Mouse (Mus musculus) adrenal gland, adult 8-10 months (tissue): ENCODE measurements at regions not wholly inside any gene's neighbourhood (a gene's known extent, or its start where the extent isn't known, plus 50 kb on each side); places are given as distances from the start of the nearest gene placed in this dataset.

Experiments
- DNase-seq: peaks from one replicate; pipeline ENCODE4 v3.0.0; 2022
- microRNA-seq, 2 experiments: library from miRNA; unstranded; fragments of <30 nt; microRNA quantifications; one replicate each; pipeline ENCODE4 v1.2.0; 2022

DNA sequence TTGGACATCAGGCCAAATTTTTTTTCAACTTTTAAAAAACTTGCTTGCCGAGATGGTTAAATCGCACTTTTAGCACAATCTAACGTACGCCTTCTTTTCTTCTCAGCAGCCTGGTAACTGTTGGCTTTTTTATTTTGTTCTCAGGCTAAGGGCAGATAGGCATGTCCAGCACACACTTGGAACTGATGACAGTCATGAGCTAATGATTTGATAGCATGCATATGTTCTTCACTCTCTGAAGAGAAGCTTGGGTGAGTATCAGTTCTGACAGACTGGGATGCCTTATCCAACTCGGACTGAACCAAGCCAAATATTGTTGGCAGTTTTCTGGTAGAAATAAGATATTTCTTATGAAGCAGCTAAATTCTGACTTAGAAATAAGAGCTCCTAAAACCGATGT, 145.9 kb downstream of the Ndfip2 start:
- no peak for DNase-seq

DNA sequence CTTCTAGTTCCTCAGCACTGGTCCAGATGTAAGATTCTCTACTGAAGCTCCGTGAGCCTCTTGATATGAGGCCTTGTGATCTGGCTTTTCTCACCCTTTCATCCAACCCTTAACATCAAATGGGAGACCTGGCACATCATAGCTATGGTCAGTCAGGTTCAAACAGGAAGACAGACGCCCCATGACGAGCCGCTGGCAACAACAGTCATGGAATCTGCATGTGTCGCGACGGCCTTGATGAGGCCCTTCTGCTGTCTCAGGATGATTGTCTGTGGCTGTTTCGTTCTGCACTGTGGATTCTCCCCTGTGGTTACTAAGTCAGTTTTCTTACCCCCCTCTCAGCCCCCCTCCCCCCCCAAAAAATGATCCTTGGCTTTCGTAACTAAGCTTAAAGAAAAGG, 144.9 kb downstream of the Ndfip2 start:
- no peak for DNase-seq

DNA sequence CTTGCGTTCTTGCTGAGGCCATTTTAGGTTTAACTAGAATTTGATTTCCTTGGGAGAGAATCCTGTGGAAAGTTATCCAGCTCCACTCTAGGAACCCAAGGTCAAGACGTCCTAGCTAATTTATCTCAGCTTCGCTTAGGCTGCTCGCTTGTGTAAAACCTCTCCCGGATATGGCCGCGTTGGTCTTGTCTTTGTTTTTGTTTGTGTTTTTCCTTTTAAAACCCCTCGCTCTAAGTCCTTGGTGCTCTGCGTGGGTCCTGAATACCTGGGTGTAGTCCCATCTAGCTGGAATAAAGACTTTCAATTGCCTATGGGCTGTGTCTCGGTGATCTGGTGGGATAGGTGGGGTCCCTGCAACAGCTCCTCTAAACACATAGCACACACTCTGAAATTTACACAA, 144.2 kb downstream of the Ndfip2 start:
- no peak for DNase-seq

GRCm38 (mm10) chr14:105397467-105397866, 139.1 kb downstream of the Ndfip2 start:
- DNase-seq = peak; percentile 54

DNA sequence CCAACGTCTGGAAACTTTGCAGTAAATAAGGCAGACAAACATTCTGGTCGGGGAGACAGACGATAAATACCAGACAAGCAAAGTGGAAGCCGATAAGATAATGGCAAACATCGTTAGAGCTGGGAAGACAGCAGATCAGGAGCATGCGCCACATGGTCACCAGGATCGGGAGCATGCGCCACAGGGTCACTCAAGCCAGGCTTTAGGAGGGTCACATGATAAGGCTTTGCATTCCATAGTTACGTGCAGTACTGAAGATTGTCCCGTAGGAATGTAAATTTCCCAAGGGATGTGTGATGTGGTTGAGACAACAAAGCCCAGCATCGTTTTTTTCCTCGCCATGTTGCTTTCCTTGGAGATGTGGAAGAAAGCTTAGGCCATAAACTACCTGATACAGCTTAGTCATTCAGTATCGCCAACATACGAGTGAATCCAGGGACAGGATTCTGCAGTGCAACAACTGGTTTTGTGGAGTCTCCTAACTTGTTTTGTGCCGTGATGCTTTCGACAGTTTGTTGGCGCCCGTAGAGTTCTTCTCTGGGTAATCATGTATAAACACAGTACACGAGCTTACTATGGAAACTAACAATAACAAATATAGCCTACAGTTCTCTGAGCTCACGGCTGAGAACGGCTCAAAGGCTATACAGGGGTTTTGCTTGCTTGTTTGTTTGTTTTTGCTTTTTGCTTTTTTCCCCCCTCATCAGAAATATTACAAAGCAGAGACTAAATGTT, 133.9 kb downstream of the Ndfip2 start:
- DNase-seq = no peak

- DNase-seq = no peak
These were observed 133.1 kb downstream of the Ndfip2 start for GRCm38 (mm10) chr14:105391430-105391829.

DNA sequence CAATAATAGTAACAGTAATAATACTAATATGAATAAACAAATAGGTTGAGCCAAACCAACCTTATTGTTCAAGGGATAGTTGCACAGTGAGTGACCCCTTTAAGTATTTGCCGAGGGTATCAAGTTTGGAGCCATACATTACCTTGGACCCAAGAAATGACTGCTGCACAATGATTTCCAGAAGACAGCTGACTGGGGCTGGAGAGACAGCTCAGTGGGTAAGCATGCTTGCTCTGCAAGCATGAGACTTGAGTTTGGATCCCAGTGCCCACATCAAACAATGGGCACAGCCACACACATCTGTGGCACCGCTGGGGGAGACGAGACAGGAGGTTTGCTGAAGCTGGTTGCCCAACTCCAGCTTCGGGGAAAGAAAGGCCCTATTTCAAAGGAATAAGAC, 126.7 kb downstream of the Ndfip2 start:
- no peak for DNase-seq

DNA sequence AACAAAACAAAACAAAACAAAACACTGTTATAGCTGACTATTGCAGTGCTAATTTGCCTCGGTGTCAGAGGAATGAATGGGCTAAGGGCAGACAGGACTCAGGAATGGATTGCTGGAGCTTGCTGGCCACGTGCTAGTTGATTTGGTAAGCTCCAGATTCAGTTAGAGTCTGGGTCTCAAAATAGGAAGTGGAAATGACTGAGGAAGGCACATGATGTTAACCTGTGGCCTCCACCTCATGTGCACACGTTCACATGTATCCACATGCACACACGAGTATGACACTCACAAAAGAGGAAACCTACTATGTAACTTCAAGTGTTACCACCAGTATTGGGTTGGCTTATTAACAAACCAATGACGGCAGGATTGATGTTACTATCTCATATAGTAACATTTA, 125.0 kb downstream of the Ndfip2 start:
- no peak for DNase-seq

GRCm38 (mm10) chr14:105380101-105380500, 121.7 kb downstream of the Ndfip2 start:
- DNase-seq = no peak

DNA sequence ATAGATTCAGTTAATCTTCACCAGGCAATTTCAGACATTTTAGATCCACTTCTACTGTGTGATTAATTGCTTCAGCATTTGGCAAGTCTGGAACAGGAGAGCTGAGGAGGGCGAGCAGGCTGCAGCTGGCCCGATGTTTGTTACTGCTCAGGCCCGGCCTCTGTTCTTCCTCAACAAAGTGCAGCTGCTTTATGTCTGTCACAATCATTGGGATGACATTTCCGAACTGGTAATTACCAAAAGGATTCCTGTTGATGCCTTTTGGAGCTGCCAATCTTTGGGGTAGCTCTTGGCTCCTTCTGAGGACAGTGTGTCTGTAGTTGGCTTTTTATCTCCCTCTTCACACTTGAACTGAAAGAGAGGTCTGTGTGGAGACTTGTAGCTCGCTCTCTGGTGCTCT, 119.4 kb downstream of the Ndfip2 start:
- DNase-seq = no peak

DNA sequence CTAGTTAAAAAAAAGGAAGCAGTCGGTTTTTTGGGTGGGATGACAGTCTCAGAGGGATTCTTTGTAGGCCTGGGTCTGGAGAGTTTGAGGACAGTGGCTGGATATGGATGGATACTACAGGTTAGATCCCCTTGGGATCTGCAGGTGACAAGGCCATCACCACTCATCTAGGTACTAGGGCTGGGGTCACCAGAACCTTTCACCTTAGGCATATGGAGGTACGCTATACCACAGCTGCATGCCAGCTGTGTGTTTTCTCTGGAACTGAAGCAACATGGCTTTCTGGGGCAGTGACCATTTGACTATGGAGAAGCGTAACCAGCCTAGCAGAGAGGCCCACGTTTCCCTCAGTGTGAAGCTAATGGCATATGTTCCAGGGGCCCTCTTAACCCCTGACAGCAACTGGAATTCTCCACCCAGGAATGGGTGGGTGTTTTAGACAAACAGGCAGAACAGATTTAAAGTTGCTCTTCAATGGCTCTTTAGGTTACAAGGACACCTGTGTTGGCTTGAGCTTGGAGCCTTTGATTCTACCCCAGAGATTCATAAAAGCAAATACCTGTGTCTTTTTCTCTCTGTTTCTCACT, 118.8 kb downstream of the Ndfip2 start:
- no peak for DNase-seq

DNA sequence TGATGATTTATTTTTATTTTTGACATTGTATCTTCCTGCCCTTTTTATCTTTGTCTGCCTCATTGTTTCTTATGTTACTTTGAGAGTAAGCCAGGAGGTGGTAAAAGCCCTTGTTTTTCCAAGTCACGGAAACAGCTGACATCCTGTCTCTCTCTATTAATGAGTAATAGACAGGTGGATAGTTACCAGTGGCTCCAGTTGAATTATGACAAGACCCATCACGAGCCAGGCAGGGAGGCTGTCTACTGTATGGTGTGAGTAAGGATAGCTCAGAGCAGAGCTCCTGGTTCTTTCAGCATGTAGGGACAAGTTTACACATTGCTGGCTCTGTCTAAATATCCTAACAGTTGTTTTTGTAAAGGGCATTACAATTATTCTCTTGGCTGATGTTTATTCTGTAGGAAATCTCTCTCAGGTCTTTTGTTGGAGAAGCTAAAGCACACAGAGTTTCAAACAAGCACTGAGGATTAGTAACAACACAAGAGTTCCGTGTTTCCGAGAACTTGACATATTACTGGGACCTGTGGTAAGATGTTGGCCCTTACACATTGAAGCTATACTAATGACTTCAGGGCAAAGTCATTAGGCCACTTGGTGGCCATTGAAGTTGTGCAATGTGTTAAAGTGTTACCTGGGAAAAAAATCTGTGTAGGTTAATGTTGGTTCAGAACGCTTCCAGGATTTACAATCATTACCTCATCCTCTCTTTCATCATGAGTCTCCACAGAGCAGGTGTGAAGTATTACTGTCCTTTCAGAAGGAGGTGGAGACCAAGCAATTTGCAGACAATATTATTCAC, 111.5 kb downstream of the Ndfip2 start:
- DNase-seq = no peak

DNA sequence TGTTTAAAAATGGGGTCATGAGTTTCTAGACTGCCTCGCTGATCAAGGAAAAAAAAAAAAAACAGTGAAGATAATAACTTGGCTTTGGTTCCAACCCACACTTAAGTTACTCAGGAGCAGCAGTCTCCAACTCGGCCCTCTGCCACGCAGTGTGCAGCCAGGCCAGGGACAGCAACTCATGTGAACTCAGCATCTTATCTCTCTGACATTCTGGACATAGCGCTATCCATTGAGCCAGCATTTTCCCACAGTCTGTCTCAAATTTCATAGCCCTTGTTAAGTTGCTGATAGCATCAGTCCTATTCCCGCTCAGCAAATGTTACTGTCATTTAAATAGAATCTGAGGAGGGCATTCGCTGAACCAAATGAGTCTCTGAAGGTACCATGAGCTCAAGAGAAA, 102.2 kb downstream of the Ndfip2 start:
- peak; percentile 59 for DNase-seq

- no peak for DNase-seq
These were observed 101.5 kb downstream of the Ndfip2 start for GRCm38 (mm10) chr14:105359829-105360228.

Small RNA genes lying in the stretch of these regions (microRNA-seq; reads per million reads assigned to microRNA genes)
- gene Gm22406 (0 reads per million in 2 experiments), gene Mir6390 (0 reads per million in 2 experiments)
